Mouse (Mus musculus) neural tube, embryonic 11.5 days (tissue): ENCODE results near the gene Olfr979. TPM values are rescaled to one million over a fixed set of nuclear protein-coding genes. Genes with fewer than 3 reads are reported as not detected.

Source experiments
- polyA plus RNA-seq: library from polyadenylated mRNA; unstranded; fragments of >200 nt; fragmentation: Nextera tagmentation; extraction: Ambion mirVana; gene quantifications from 2 replicates; pipeline ENCODE4 v1.2.1, GENCODE M21; 2014

The Olfr979 gene
- polyA plus RNA-seq, 1 experiment from 2014 or later, result not detected

Other genes with a start within 250 kb of the Olfr979 start
- gene Olfr968, start 220.2 kb downstream of the Olfr979 start, polyA plus RNA-seq, result not detected in 2 replicates
- not detected in 2 replicates for gene Olfr969, start 212.5 kb downstream of the Olfr979 start, polyA plus RNA-seq
- gene Olfr970, start 194.6 kb downstream of the Olfr979 start, polyA plus RNA-seq, result not detected in 2 replicates
- not detected in 2 replicates for gene Olfr971, start 166.6 kb downstream of the Olfr979 start, polyA plus RNA-seq
- gene Olfr972, start 137.0 kb downstream of the Olfr979 start, polyA plus RNA-seq, result not detected in 2 replicates
- not detected in 2 replicates for gene Olfr229, start 96.1 kb downstream of the Olfr979 start, polyA plus RNA-seq
- not detected in 2 replicates for gene Olfr974, start 66.0 kb downstream of the Olfr979 start, polyA plus RNA-seq
- not detected in 2 replicates for gene Olfr975, start 51.4 kb downstream of the Olfr979 start, polyA plus RNA-seq
- gene Olfr976, start 42.3 kb downstream of the Olfr979 start, polyA plus RNA-seq, result not detected in 2 replicates
- not detected in 2 replicates for gene Olfr978, start 11.4 kb downstream of the Olfr979 start, polyA plus RNA-seq
- gene Olfr980, start 6.1 kb upstream of the Olfr979 start, polyA plus RNA-seq, result not detected in 2 replicates
- gene Olfr981, start 18.0 kb upstream of the Olfr979 start, polyA plus RNA-seq, result not detected in 2 replicates
- gene Olfr982, start 70.4 kb upstream of the Olfr979 start, polyA plus RNA-seq, result not detected in 2 replicates
- gene Olfr983, start 90.1 kb upstream of the Olfr979 start, polyA plus RNA-seq, result not detected in 2 replicates
- not detected in 2 replicates for gene Olfr984, start 110.7 kb upstream of the Olfr979 start, polyA plus RNA-seq
- not detected in 2 replicates for gene Olfr985, start 126.7 kb upstream of the Olfr979 start, polyA plus RNA-seq
- gene Tmem225, start 144.7 kb upstream of the Olfr979 start, polyA plus RNA-seq, result not detected in 2 replicates
- not detected in 2 replicates for gene Olfr986, start 177.5 kb upstream of the Olfr979 start, polyA plus RNA-seq
- gene Zfp202, start 188.9 kb upstream of the Olfr979 start, polyA plus RNA-seq, result 6.8 and 6.9 TPM in 2 replicates